In genomic region chr15:24724664-24725063, GRCm38 (mm10) we compare ENCODE assay signal across 9 mouse cellular contexts.
DNase-seq lines count a peak whose midpoint lies in the region; ATAC-seq and TF ChIP-seq lines count a peak whose summit lies in the region.
"Had no signal": no experiment of that assay in that cellular context is flagged by ENCODE, and none has a peak within 500 bp of the region (broad histone marks: within the 10 kb centered on the region; RNA-seq: fewer than 3 reads in every experiment).

No protein-coding gene starts in this region.

- TF ChIP-seq POLR2A in lung, adult 2 months (IDR thresholded peaks at IDR 0.05; ENCODE audit: borderline replicate concordance, extremely low read depth, low read depth, low read length) = no peak

- TF ChIP-seq CTCF in lung, adult 2 months (IDR thresholded peaks at IDR 0.05; ENCODE audit: insufficient read depth, low read length) = 0 out of 2 replicates have a peak, but pooled peaks have one; percentile 4

- DNase-seq in lung, adult 2 months = no peak
- no peak for DNase-seq in lung, postnatal 25 days (ENCODE audit: low spot score)
- DNase-seq in brain, embryonic 18.5 days (ENCODE audit: low read depth, low spot score) = peak; percentile 22
- peak; percentile 59 for DNase-seq in embryonic facial prominence, embryonic 14.5 days (ENCODE audit: low spot score)
- peak; percentile 66 to 73 for DNase-seq in kidney, postnatal 4 days
- peak; percentile 5 for DNase-seq in yolk sac, embryonic 10.5 days (ENCODE audit: low spot score)
- no peak for DNase-seq in natural killer cell, adult 2 months (ENCODE audit: low spot score in 2 of 2)

- H3K36me3 ChIP-seq in embryonic facial prominence, embryonic 14.5 days (ENCODE audit: control insufficient read depth, insufficient read depth, low read length) = no peaks in the 10 kb centered on the region
- no peaks in the 10 kb centered on the region for H3K36me3 ChIP-seq in midbrain, embryonic 13.5 days
- H3K36me3 ChIP-seq: embryonic facial prominence, embryonic 15.5 days had no signal

- no peak overlapping the region for H3K9ac ChIP-seq in embryonic facial prominence, embryonic 14.5 days (ENCODE audit: low read depth, low read length)
- no peak overlapping the region for H3K9ac ChIP-seq in midbrain, embryonic 13.5 days (replicated peaks)
- H3K9ac ChIP-seq: embryonic facial prominence, embryonic 15.5 days had no signal

- peak; percentile 77 for ATAC-seq in embryonic facial prominence, embryonic 14.5 days (ENCODE audit: low read depth)
- ATAC-seq in midbrain, embryonic 13.5 days = peak; percentile 86; the same call in 1 of the 2 replicates

- no peak overlapping the region for H3K4me3 ChIP-seq in lung, adult 2 months (replicated peaks; ENCODE audit: extremely low read depth, low read depth, low read length)
- no peak overlapping the region for H3K4me3 ChIP-seq in embryonic facial prominence, embryonic 14.5 days (ENCODE audit: low read depth, low read length)
- no peak overlapping the region for H3K4me3 ChIP-seq in midbrain, embryonic 13.5 days (replicated peaks)
- H3K4me3 ChIP-seq: embryonic facial prominence, embryonic 15.5 days had no signal

- H3K27ac ChIP-seq in embryonic facial prominence, embryonic 14.5 days (replicated peaks; ENCODE audit: low read depth, low read length) = no peak overlapping the region
- H3K27ac ChIP-seq in midbrain, embryonic 13.5 days = no peak overlapping the region
- H3K27ac ChIP-seq: embryonic facial prominence, embryonic 15.5 days had no signal

- H3K27me3 ChIP-seq in embryonic facial prominence, embryonic 14.5 days (replicated peaks; ENCODE audit: control insufficient read depth, insufficient read depth, low read length) = no peaks in the 10 kb centered on the region
- no peaks in the 10 kb centered on the region for H3K27me3 ChIP-seq in midbrain, embryonic 13.5 days
- H3K27me3 ChIP-seq: embryonic facial prominence, embryonic 15.5 days had no signal

- WGBS in lung, adult 2 months = 37% methylated on average over 4 of the region's 4 CpGs
- 44% methylated on average over 4 of the region's 4 CpGs for WGBS in embryonic facial prominence, embryonic 14.5 days
- WGBS in midbrain, embryonic 13.5 days = 36% methylated on average over 4 of the region's 4 CpGs

- H3K4me2 ChIP-seq in embryonic facial prominence, embryonic 14.5 days (ENCODE audit: low read depth, low read length) = no peak overlapping the region
- H3K4me2 ChIP-seq in midbrain, embryonic 13.5 days (replicated peaks) = no peak overlapping the region
- H3K4me2 ChIP-seq: embryonic facial prominence, embryonic 15.5 days had no signal

- H3K4me1 ChIP-seq in lung, adult 2 months (ENCODE audit: control insufficient read depth, insufficient read depth, low read length) = no peaks in the 10 kb centered on the region
- no peaks in the 10 kb centered on the region for H3K4me1 ChIP-seq in embryonic facial prominence, embryonic 14.5 days (ENCODE audit: control insufficient read depth, insufficient read depth, low read length)
- H3K4me1 ChIP-seq in midbrain, embryonic 13.5 days (replicated peaks) = no peaks in the 10 kb centered on the region
- H3K4me1 ChIP-seq: embryonic facial prominence, embryonic 15.5 days had no signal

- H3K9me3 ChIP-seq in embryonic facial prominence, embryonic 14.5 days (ENCODE audit: control insufficient read depth, low read length) = no peaks in the 10 kb centered on the region
- H3K9me3 ChIP-seq in midbrain, embryonic 13.5 days = no peaks in the 10 kb centered on the region
- H3K9me3 ChIP-seq: embryonic facial prominence, embryonic 15.5 days had no signal

Comparison
In these comparisons a context has a peak if more than half of its experiments do, and no peak if none do; other contexts are left out.
1. DNase-seq: peak in brain, embryonic 18.5 days (single experiment), embryonic facial prominence, embryonic 14.5 days (single experiment), kidney, postnatal 4 days (2 of 2) and yolk sac, embryonic 10.5 days (single experiment); none in lung, adult 2 months (single experiment), lung, postnatal 25 days (single experiment) and natural killer cell, adult 2 months (0 of 2).